Mouse (Mus musculus) small intestine, adult 2 months (tissue): ENCODE data around the gene Sypl2. TPM values are rescaled to one million over a fixed set of nuclear protein-coding genes. Genes with fewer than 3 reads are reported as not detected.

Source experiments
- H3K27ac ChIP-seq: fragments of 200-500 bp; 2 replicates; pipeline ENCODE4 v1.5.1; 2012; ENCODE audit warnings: low read depth, low read length, control low read depth, inconsistent platforms; ENCODE audit not compliant: insufficient read depth
- H3K27me3 ChIP-seq: fragments of 200-500 bp; 2 replicates; pipeline ENCODE4 v1.6.1; 2012; ENCODE audit warnings: mild to moderate bottlenecking, moderate library complexity, low read length, inconsistent platforms; ENCODE audit not compliant: control insufficient read depth, insufficient read depth
- H3K36me3 ChIP-seq: fragments of 200-500 bp; 2 replicates; pipeline ENCODE4 v1.6.1; 2012; ENCODE audit warnings: mild to moderate bottlenecking, low read length, control low read depth, inconsistent platforms; ENCODE audit not compliant: control insufficient read depth, insufficient read depth
- H3K4me1 ChIP-seq: fragments of 200-500 bp; 2 replicates; pipeline ENCODE4 v1.6.1; 2012; ENCODE audit warnings: low read length, inconsistent platforms, mixed read lengths; ENCODE audit not compliant: control insufficient read depth, insufficient read depth, insufficient read length
- H3K4me3 ChIP-seq: fragments of 200-500 bp; 2 replicates; pipeline ENCODE4 v1.5.1; 2012; ENCODE audit warnings: low read depth, mild to moderate bottlenecking, control low read depth, inconsistent platforms, low read length, moderate library complexity
- CTCF ChIP-seq: fragments of 200-500 bp; IDR thresholded peaks from 2 replicates; pipeline ENCODE4 v1.5.1; 2012; ENCODE audit warnings: low read depth, mild to moderate bottlenecking, control low read depth, inconsistent platforms, low read length, moderate library complexity, mixed read lengths; ENCODE audit not compliant: insufficient replicate concordance, insufficient read length; ENCODE audit errors: extremely low read depth
- POLR2A ChIP-seq: fragments of 200-500 bp; IDR thresholded peaks from 2 replicates; pipeline ENCODE4 v1.6.1; 2012; ENCODE audit warnings: low read depth, mild to moderate bottlenecking, control low read depth, inconsistent platforms, low read length, moderate library complexity
- WGBS: fragments of 180-500 bp; shearing (Covaris S2); methylation state at CpG from one replicate; pipeline ENCODE4 v1.1.7; 2018; 5-methylcytosine and 5-hydroxymethylcytosine counted together
- polyA plus RNA-seq: library from polyadenylated mRNA; depleted of rRNA; stranded (reverse); fragments of >200 nt; gene quantifications from 2 replicates; pipeline ENCODE4 v1.2.3, GENCODE M21; 2012

Gene Sypl2
- polyA plus RNA-seq, 1 experiment: 6.3 TPM

GRCm38 (mm10) chr3:108211845-108212244 is 14.6 kb downstream of the Sypl2 start:
- WGBS: 88% methylated on average over 6 of the region's 6 CpGs
- no peak for TF ChIP-seq CTCF
- TF ChIP-seq POLR2A: no peak
- no peaks in the 10 kb centered on the region for H3K27me3 ChIP-seq
- H3K36me3 ChIP-seq: no peaks in the 10 kb centered on the region
- H3K4me3 ChIP-seq: no peak overlapping the region
- peaks cover 7% of the 10 kb centered on the region; the same call in 1 of the 2 replicates for H3K4me1 ChIP-seq
- no peak overlapping the region for H3K27ac ChIP-seq

- peaks cover 7% of the 10 kb centered on the region; the same call in 1 of the 2 replicates for H3K4me1 ChIP-seq
- H3K27ac ChIP-seq: peak within 1 kb of the TSS; percentile 48
- peak within 1 kb of the TSS; percentile 74 for H3K4me3 ChIP-seq
- WGBS: 1% methylated on average over 14 of the region's 14 CpGs
- no peaks in the 10 kb centered on the region for H3K36me3 ChIP-seq
- no peaks in the 10 kb centered on the region for H3K27me3 ChIP-seq
- TF ChIP-seq POLR2A (no peak), CTCF (no peak; the same call in 1 of the 2 replicates)
These were observed 15.7 kb downstream of the Sypl2 start, which contains the start of gene Atxn7l2 for GRCm38 (mm10) chr3:108210771-108211139. Atxn7l2 (minus strand) TSS chr3:108210934.

- TF ChIP-seq POLR2A: peak; percentile 11; the same call in 1 of the 2 replicates
- no peak for TF ChIP-seq CTCF
- Histone ChIP-seq H3K27ac (peak overlapping the region; percentile 48), H3K27me3 (no peaks in the 10 kb centered on the region), H3K36me3 (no peaks in the 10 kb centered on the region), H3K4me1 (peaks cover 7% of the 10 kb centered on the region; the same call in 1 of the 2 replicates), H3K4me3 (peak overlapping the region; percentile 74)
- WGBS: under 1% methylated on average over 71 of the region's 72 CpGs
These were observed 16.3 kb downstream of the Sypl2 start for GRCm38 (mm10) chr3:108209946-108210770.

GRCm38 (mm10) chr3:108209536-108209935 is 16.9 kb downstream of the Sypl2 start:
- Histone ChIP-seq H3K27ac (no peak overlapping the region), H3K4me1 (peaks cover 7% of the 10 kb centered on the region; the same call in 1 of the 2 replicates), H3K36me3 (no peaks in the 10 kb centered on the region; the same call in 1 of the 2 replicates), H3K27me3 (no peaks in the 10 kb centered on the region), H3K4me3 (peak overlapping the region; percentile 74)
- TF ChIP-seq CTCF: no peak
- no peak; the same call in 1 of the 2 replicates for TF ChIP-seq POLR2A
- 7% methylated on average over 8 of the region's 8 CpGs for WGBS

GRCm38 (mm10) chr3:108209001-108209400 is 17.4 kb downstream of the Sypl2 start:
- WGBS: 91% methylated on average over 3 of the region's 3 CpGs
- H3K27ac ChIP-seq: no peak overlapping the region
- H3K4me1 ChIP-seq: peaks cover 7% of the 10 kb centered on the region; the same call in 1 of the 2 replicates
- TF ChIP-seq CTCF: no peak
- TF ChIP-seq POLR2A: no peak
- H3K4me3 ChIP-seq: no peak overlapping the region
- H3K36me3 ChIP-seq: no peaks in the 10 kb centered on the region; the same call in 1 of the 2 replicates
- H3K27me3 ChIP-seq: no peaks in the 10 kb centered on the region

- H3K27me3 ChIP-seq: no peaks in the 10 kb centered on the region
- H3K27ac ChIP-seq: no peak overlapping the region
- TF ChIP-seq CTCF (no peak), POLR2A (no peak)
- H3K4me1 ChIP-seq: 0 out of 2 replicates have a peak, but pooled peaks cover 4% of the 10 kb centered on the region
- 84% methylated on average over 15 of the region's 15 CpGs for WGBS
- no peaks in the 10 kb centered on the region; the same call in 1 of the 2 replicates for H3K36me3 ChIP-seq
- H3K4me3 ChIP-seq: no peak overlapping the region
These were observed 19.6 kb downstream of the Sypl2 start for GRCm38 (mm10) chr3:108206731-108207375.

GRCm38 (mm10) chr3:108205601-108206000 is 20.8 kb downstream of the Sypl2 start:
- no peak overlapping the region for H3K27ac ChIP-seq
- 91% methylated on average over 8 of the region's 8 CpGs for whole genome bisulfite sequencing
- H3K27me3 ChIP-seq: no peaks in the 10 kb centered on the region
- H3K4me1 ChIP-seq: peaks cover 8% of the 10 kb centered on the region; the same call in 1 of the 2 replicates
- H3K4me3 ChIP-seq: no peak overlapping the region
- TF ChIP-seq POLR2A (no peak), CTCF (no peak)
- H3K36me3 ChIP-seq: no peaks in the 10 kb centered on the region; the same call in 1 of the 2 replicates
